In genomic region chr9:124037707-124038106, GRCm38 (mm10) we compare ENCODE assay signal across 9 mouse cellular contexts. TPM values are rescaled to one million over a fixed set of nuclear protein-coding genes. Genes with fewer than 3 reads are reported as not detected.
DNase-seq lines count a peak whose midpoint lies in the region; ATAC-seq and TF ChIP-seq lines count a peak whose summit lies in the region.
"Had no signal": no experiment of that assay in that cellular context is flagged by ENCODE, and none has a peak within 500 bp of the region (broad histone marks: within the 10 kb centered on the region; RNA-seq: fewer than 3 reads in every experiment).

No protein-coding gene starts in this region.

- no peaks in the 10 kb centered on the region for H3K27me3 ChIP-seq in intestine, embryonic 15.5 days (replicated peaks)
- no peaks in the 10 kb centered on the region for H3K27me3 ChIP-seq in intestine, postnatal 0 days (replicated peaks; ENCODE audit: control insufficient read depth, insufficient read depth, low read length)
- no peaks in the 10 kb centered on the region for H3K27me3 ChIP-seq in kidney, embryonic 16.5 days (ENCODE audit: insufficient read depth, low read length)
- no peaks in the 10 kb centered on the region for H3K27me3 ChIP-seq in liver, embryonic 15.5 days

- 14% methylated on average over 4 of the region's 4 CpGs for WGBS in intestine, embryonic 15.5 days
- 17% methylated on average over 4 of the region's 4 CpGs for WGBS in intestine, postnatal 0 days
- 12% methylated on average over 4 of the region's 4 CpGs for WGBS in kidney, embryonic 16.5 days
- 5% methylated on average over 4 of the region's 4 CpGs for WGBS in liver, embryonic 15.5 days (ENCODE audit: insufficient replicate concordance)

- peak; percentile 29 to 49 for DNase-seq in adrenal gland, adult 18-20 months (ENCODE audit: low spot score in 2 of 2)
- peak; percentile 98 for DNase-seq in heart, adult 11 months
- DNase-seq in ovary, postnatal 36 days (ENCODE audit: low spot score) = peak; percentile 34
- peak; percentile 57 to 74 for DNase-seq in urinary bladder, postnatal 4 days (ENCODE audit: low spot score in 2 of 2)

- H3K4me1 ChIP-seq in intestine, embryonic 15.5 days (replicated peaks) = no peaks in the 10 kb centered on the region; the same call in 1 of the 2 replicates
- no peaks in the 10 kb centered on the region for H3K4me1 ChIP-seq in intestine, postnatal 0 days (replicated peaks; ENCODE audit: control insufficient read depth, insufficient read depth, low read length)
- H3K4me1 ChIP-seq in kidney, embryonic 16.5 days (ENCODE audit: insufficient read depth, low read length) = 0 out of 2 replicates have a peak, but pooled peaks cover 10% of the 10 kb centered on the region
- H3K4me1 ChIP-seq in liver, embryonic 15.5 days (replicated peaks) = peaks cover 22% of the 10 kb centered on the region

- H3K9ac ChIP-seq in intestine, embryonic 15.5 days = no peak overlapping the region
- H3K9ac ChIP-seq in intestine, postnatal 0 days (ENCODE audit: low read depth, low read length) = no peak overlapping the region
- H3K9ac ChIP-seq in kidney, embryonic 16.5 days (replicated peaks; ENCODE audit: low read length) = no peak overlapping the region
- no peak overlapping the region for H3K9ac ChIP-seq in liver, embryonic 15.5 days

- no peak for TF ChIP-seq CTCF in intestine, postnatal 0 days (IDR thresholded peaks at IDR 0.05; ENCODE audit: low read depth)

- no peak overlapping the region for H3K4me3 ChIP-seq in intestine, embryonic 15.5 days (replicated peaks)
- H3K4me3 ChIP-seq in intestine, postnatal 0 days (ENCODE audit: low read depth, low read length) = no peak overlapping the region
- no peak overlapping the region for H3K4me3 ChIP-seq in kidney, embryonic 16.5 days (ENCODE audit: low read length)
- no peak overlapping the region for H3K4me3 ChIP-seq in liver, embryonic 15.5 days (replicated peaks)

- H3K4me2 ChIP-seq in intestine, embryonic 15.5 days (replicated peaks) = no peak overlapping the region
- no peak overlapping the region for H3K4me2 ChIP-seq in intestine, postnatal 0 days (replicated peaks; ENCODE audit: low read depth)
- no peak overlapping the region for H3K4me2 ChIP-seq in kidney, embryonic 16.5 days (replicated peaks; ENCODE audit: low read depth, low read length)
- H3K4me2 ChIP-seq in liver, embryonic 15.5 days = no peak overlapping the region

- no peak overlapping the region for H3K27ac ChIP-seq in intestine, embryonic 15.5 days
- no peak overlapping the region for H3K27ac ChIP-seq in intestine, postnatal 0 days (ENCODE audit: low read depth, low read length)
- no peak overlapping the region for H3K27ac ChIP-seq in kidney, embryonic 16.5 days (ENCODE audit: low read length)
- peak overlapping the region; percentile 49; the same call in 1 of the 2 replicates for H3K27ac ChIP-seq in liver, embryonic 15.5 days (replicated peaks)

- ATAC-seq in intestine, embryonic 15.5 days = peak; percentile 74; the same call in 1 of the 2 replicates
- ATAC-seq in intestine, postnatal 0 days = no peak
- peak; percentile 98 for ATAC-seq in kidney, embryonic 16.5 days (ENCODE audit: low FRiP score, low TSS enrichment)
- ATAC-seq in liver, embryonic 15.5 days (ENCODE audit: insufficient read depth) = peak; percentile 72

- H3K9me3 ChIP-seq in intestine, embryonic 15.5 days = no peaks in the 10 kb centered on the region
- no peaks in the 10 kb centered on the region for H3K9me3 ChIP-seq in intestine, postnatal 0 days (ENCODE audit: control insufficient read depth)
- no peaks in the 10 kb centered on the region for H3K9me3 ChIP-seq in kidney, embryonic 16.5 days (ENCODE audit: low read length)
- no peaks in the 10 kb centered on the region for H3K9me3 ChIP-seq in liver, embryonic 15.5 days (replicated peaks)

- no peaks in the 10 kb centered on the region for H3K36me3 ChIP-seq in intestine, embryonic 15.5 days
- no peaks in the 10 kb centered on the region for H3K36me3 ChIP-seq in intestine, postnatal 0 days (ENCODE audit: control insufficient read depth, insufficient read depth)
- no peaks in the 10 kb centered on the region for H3K36me3 ChIP-seq in kidney, embryonic 16.5 days (ENCODE audit: insufficient read depth, low read length)
- H3K36me3 ChIP-seq in liver, embryonic 15.5 days (replicated peaks) = no peaks in the 10 kb centered on the region

RNA-seq across cellular contexts. Expression of gene Ccr3, which starts 15.9 kb away (rescaled TPM):
- 0.10 TPM in 1 of 2 replicates, not detected in the other for polyA plus RNA-seq in intestine, embryonic 15.5 days (2015; fragmentation: Nextera tagmentation; extraction: Ambion mirVana)
- polyA plus RNA-seq in intestine, postnatal 0 days (2015; fragmentation: Nextera tagmentation; extraction: Ambion mirVana) = 0.05 and 0.10 TPM in 2 replicates
- total RNA-seq in adrenal gland, adult 18-20 months (2021) = not detected
- not detected in 2 replicates for polyA plus RNA-seq in kidney, embryonic 16.5 days (2015; fragmentation: Nextera tagmentation; extraction: Ambion mirVana)
- 0.16 and 0.18 TPM in 2 replicates for polyA plus RNA-seq in liver, embryonic 15.5 days (2015; fragmentation: Nextera tagmentation; extraction: Ambion mirVana)
- total RNA-seq: layer of hippocampus, postnatal 25 days had no signal

RNA-seq across cellular contexts. Expression of gene Ccr1l1, which starts 59.5 kb away (rescaled TPM):
- 0.24 TPM in 1 of 2 replicates, not detected in the other for polyA plus RNA-seq in intestine, embryonic 15.5 days (2015; fragmentation: Nextera tagmentation; extraction: Ambion mirVana)
- not detected in 2 replicates for polyA plus RNA-seq in intestine, postnatal 0 days (2015; fragmentation: Nextera tagmentation; extraction: Ambion mirVana)
- total RNA-seq in adrenal gland, adult 18-20 months (2021) = not detected
- polyA plus RNA-seq in kidney, embryonic 16.5 days (2015; fragmentation: Nextera tagmentation; extraction: Ambion mirVana) = not detected in 2 replicates
- polyA plus RNA-seq in liver, embryonic 15.5 days (2015; fragmentation: Nextera tagmentation; extraction: Ambion mirVana) = not detected in 2 replicates
- total RNA-seq: layer of hippocampus, postnatal 25 days had no signal

Comparison
In these comparisons a context has a peak if more than half of its experiments do, and no peak if none do; other contexts are left out.
1. DNase-seq: peak in every context shown above with its lines; median percentile 98 in heart, adult 11 months; 66 in urinary bladder, postnatal 4 days; 39 in adrenal gland, adult 18-20 months; 34 in ovary, postnatal 36 days.